Mouse (Mus musculus) stomach, embryonic 14.5 days (tissue): ENCODE measurements around the gene Zbp1. TPM values are rescaled to one million over a fixed set of nuclear protein-coding genes. Genes with fewer than 3 reads are reported as not detected.
A peak's percentile ranks its signal among the peaks of the same experiment; 100 is the strongest.

Source experiments
- ATAC-seq: fragments of 200-750 bp; cut with Nextera tagmentation; 2 replicates; pipeline ENCODE4 v1.8.0; 2017; ENCODE audit warnings: low read depth, moderate TSS enrichment; ENCODE audit not compliant: insufficient number of reproducible peaks, insufficient read depth, low FRiP score
- H3K27ac ChIP-seq: fragments of 300-500 bp; sonication (generic); 2 replicates; pipeline ENCODE4 v1.5.1; 2014; ENCODE audit warnings: mild to moderate bottlenecking, low read length, moderate library complexity, mixed read lengths
- H3K27me3 ChIP-seq: fragments of 300-500 bp; sonication (generic); 2 replicates; pipeline ENCODE4 v1.6.1; 2014; ENCODE audit warnings: low read length, control low read depth, mixed read lengths; ENCODE audit not compliant: control insufficient read depth, insufficient read depth
- H3K36me3 ChIP-seq: fragments of 300-500 bp; sonication (generic); 2 replicates; pipeline ENCODE4 v1.6.1; 2014; ENCODE audit warnings: mild to moderate bottlenecking, control low read depth, low read length, moderate library complexity, mixed read lengths; ENCODE audit not compliant: control insufficient read depth, insufficient read depth
- H3K4me1 ChIP-seq: fragments of 300-500 bp; sonication (generic); 2 replicates; pipeline ENCODE4 v1.6.1; 2014; ENCODE audit warnings: low read length, control low read depth, mixed read lengths; ENCODE audit not compliant: control insufficient read depth, insufficient read depth
- H3K4me2 ChIP-seq: fragments of 300-500 bp; sonication (generic); replicated peaks from 2 replicates; pipeline ENCODE4 v1.6.1; 2014; ENCODE audit warnings: low read depth, low read length, control low read depth
- H3K4me3 ChIP-seq: fragments of 300-500 bp; sonication (generic); 2 replicates; pipeline ENCODE4 v1.5.1; 2014; ENCODE audit warnings: low read depth, low read length, control low read depth
- H3K9ac ChIP-seq: fragments of 300-500 bp; sonication (generic); replicated peaks from 2 replicates; pipeline ENCODE4 v1.6.1; 2014; ENCODE audit warnings: low read depth, mild to moderate bottlenecking, control low read depth, low read length, moderate library complexity, mixed read lengths
- H3K9me3 ChIP-seq: fragments of 300-500 bp; sonication (generic); 2 replicates; pipeline ENCODE4 v1.6.1; 2016; ENCODE audit warnings: low read depth, low read length, control low read depth; ENCODE audit not compliant: control insufficient read depth
- WGBS: fragments of 180-500 bp; shearing (Covaris S2); extraction: QIAGEN DNeasy Blood & Tissue Kit; methylation state at CpG from one replicate; pipeline ENCODE4 v1.1.7; 2014; 5-methylcytosine and 5-hydroxymethylcytosine counted together
- polyA plus RNA-seq: library from polyadenylated mRNA; unstranded; fragments of >200 nt; fragmentation: Nextera tagmentation; extraction: Ambion mirVana; gene quantifications from 2 replicates; pipeline ENCODE4 v1.2.1, GENCODE M21; 2014

Zbp1 gene
- polyA plus RNA-seq, 1 experiment from 2014 or later, result 0.91 TPM

DNA sequence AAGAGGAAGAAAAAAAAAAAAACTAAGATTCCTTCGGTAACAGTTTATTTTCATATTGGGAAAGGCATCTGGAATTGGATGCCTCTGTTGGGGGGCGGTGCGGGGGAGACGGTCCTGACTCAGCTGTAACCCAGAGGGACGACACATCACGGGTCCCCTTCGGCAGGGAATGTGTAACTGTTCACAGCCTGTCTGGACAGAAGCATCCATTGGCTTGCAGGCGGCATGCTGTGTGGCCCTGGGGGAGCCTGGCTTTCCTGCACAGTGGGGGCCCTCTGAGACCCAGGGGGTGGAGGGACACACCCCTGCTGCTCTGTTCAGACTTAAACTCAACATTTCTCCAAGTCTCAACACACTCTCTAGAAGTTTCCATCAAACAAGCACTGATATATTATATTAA is 8.1 kb upstream of the Zbp1 start:
- ATAC-seq, result no peak
- peaks cover 16% of the 10 kb centered on the region; the same call in 1 of the 2 replicates for H3K4me1 ChIP-seq
- no peaks in the 10 kb centered on the region for H3K27me3 ChIP-seq
- H3K4me3 ChIP-seq, result no peak overlapping the region
- WGBS, result 78% methylated on average over 8 of the region's 8 CpGs
- peak overlapping the region; percentile 27; the same call in 1 of the 2 replicates for H3K27ac ChIP-seq
- H3K9ac ChIP-seq, result no peak overlapping the region
- H3K9me3 ChIP-seq, result no peaks in the 10 kb centered on the region
- peaks cover 42% of the 10 kb centered on the region for H3K36me3 ChIP-seq
- no peak overlapping the region for H3K4me2 ChIP-seq

DNA sequence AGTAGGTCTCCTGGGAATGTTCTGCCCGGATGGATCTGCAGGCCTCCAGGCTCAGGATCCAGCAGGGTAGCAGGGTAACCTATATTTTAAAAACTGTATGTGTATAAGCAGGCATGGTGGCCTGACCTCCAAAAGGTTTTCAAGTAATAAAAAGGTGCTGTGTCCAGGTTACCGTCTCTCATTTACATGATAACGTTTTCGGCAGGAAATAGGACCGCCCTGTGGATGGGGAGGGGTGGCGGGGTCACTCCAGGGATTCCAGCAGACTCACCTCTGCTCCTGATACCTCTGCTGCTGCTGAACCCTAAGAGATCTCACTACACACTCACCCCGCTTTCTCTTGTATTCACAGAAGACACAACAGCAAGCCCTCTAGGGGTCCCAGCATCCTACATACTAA is 7.2 kb upstream of the Zbp1 start:
- no peaks in the 10 kb centered on the region for H3K27me3 ChIP-seq
- H3K4me3 ChIP-seq, result no peak overlapping the region
- peaks cover 16% of the 10 kb centered on the region; the same call in 1 of the 2 replicates for H3K4me1 ChIP-seq
- 82% methylated on average over 7 of the region's 7 CpGs for WGBS
- H3K9ac ChIP-seq, result no peak overlapping the region
- peaks cover 35% of the 10 kb centered on the region for H3K36me3 ChIP-seq
- no peaks in the 10 kb centered on the region for H3K9me3 ChIP-seq
- H3K4me2 ChIP-seq, result no peak overlapping the region
- no peak for ATAC-seq
- no peak overlapping the region; the same call in 1 of the 2 replicates for H3K27ac ChIP-seq

DNA sequence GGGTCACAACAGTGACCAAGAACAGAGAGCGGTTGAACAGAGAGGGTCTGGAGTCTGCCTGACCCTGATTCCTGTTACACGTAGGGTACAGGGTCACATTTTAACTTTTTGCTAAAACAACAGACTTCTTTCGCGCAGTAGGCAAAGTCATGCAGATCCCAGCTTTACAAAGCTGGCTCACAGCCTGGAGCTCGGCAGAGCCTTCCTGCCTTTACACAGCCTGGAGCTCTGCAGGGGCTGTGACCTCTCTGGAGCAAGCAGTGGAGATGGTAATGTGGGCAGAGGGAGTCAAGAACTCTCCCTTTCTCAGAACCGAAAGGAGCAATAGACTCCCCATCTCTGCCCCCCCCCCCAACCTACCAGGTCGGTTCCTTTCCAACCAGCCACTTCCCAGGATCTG is 6.1 kb upstream of the Zbp1 start:
- no peak for ATAC-seq
- H3K4me2 ChIP-seq, result no peak overlapping the region
- H3K9ac ChIP-seq, result no peak overlapping the region
- no peak overlapping the region for H3K4me3 ChIP-seq
- H3K27me3 ChIP-seq, result no peaks in the 10 kb centered on the region
- H3K36me3 ChIP-seq, result peaks cover 29% of the 10 kb centered on the region
- WGBS, result 50% methylated on average over 7 of the region's 7 CpGs
- no peaks in the 10 kb centered on the region for H3K9me3 ChIP-seq
- H3K4me1 ChIP-seq, result peaks cover 10% of the 10 kb centered on the region; the same call in 1 of the 2 replicates
- no peak overlapping the region for H3K27ac ChIP-seq

DNA sequence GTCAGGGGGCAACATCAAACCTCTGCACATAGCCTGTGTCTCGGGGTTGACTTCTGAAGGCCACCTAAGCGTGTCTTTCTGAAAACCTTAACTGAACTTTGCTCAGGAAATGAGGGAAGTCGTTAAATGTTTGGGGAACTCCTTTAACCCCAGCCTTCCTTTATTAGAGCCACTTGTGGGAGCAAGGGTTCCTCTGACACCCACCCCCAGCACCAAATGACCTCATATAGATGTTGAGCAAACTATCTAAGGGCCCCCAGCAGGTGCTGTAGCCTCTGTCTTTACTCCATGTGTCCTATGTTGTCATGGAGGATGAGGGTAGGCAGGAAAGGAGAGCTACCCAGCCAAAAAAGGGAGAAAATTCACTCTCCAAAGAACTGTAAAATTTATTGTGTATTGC is 5.4 kb upstream of the Zbp1 start:
- Histone ChIP-seq H3K4me1 (peaks cover 12% of the 10 kb centered on the region; the same call in 1 of the 2 replicates), H3K4me2 (no peak overlapping the region), H3K36me3 (peaks cover 23% of the 10 kb centered on the region), H3K9ac (no peak overlapping the region), H3K27me3 (no peaks in the 10 kb centered on the region), H3K27ac (no peak overlapping the region), H3K4me3 (no peak overlapping the region), H3K9me3 (no peaks in the 10 kb centered on the region)
- 64% methylated on average over 3 of the region's 3 CpGs for WGBS
- ATAC-seq, result no peak

DNA sequence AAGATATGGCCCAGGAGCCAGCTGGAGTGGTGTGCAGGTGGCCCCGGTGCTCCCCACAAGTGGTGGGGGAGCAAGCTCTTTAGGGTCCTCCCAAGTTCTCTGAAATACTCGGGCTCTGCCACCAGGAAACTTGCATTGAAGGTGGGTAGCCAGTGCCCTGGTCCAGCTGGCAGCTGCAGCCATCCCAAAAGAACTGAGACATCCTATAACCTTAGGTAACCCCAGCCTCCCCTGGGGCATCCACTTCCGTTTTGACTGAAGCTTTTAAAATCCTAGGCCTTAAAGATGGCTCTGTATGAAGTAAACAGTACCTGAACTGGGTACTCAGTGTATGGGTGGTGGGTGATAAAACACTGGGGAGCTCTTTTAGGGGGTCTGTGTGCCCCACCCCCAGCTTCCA is 4.8 kb upstream of the Zbp1 start:
- H3K4me2 ChIP-seq, result no peak overlapping the region
- H3K27me3 ChIP-seq, result no peaks in the 10 kb centered on the region
- H3K9ac ChIP-seq, result no peak overlapping the region
- no peaks in the 10 kb centered on the region for H3K9me3 ChIP-seq
- no peak for ATAC-seq
- no peak overlapping the region for H3K4me3 ChIP-seq
- 67% methylated on average over 3 of the region's 3 CpGs for WGBS
- H3K4me1 ChIP-seq, result peaks cover 12% of the 10 kb centered on the region; the same call in 1 of the 2 replicates
- no peak overlapping the region for H3K27ac ChIP-seq
- H3K36me3 ChIP-seq, result peaks cover 17% of the 10 kb centered on the region; the same call in 1 of the 2 replicates

DNA sequence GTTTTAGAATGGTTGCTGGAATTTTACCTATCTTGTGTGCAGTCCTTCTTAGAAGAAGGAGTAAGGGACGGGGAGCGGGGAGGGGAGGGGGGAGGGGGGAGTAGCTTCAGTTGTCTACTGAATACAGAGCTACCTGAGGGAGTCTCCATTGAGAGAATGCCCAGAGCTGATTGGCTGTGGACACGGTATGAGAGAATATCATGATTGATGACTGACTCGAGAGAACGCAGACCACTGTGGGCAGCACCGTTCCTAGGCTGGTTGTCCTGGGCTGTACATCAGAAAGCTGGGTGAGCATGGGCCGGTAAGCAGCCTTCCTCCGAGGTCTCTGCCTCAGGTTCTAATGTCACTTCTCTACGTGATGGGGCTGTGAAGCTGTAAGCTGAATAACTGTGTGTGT is 2.0 kb upstream of the Zbp1 start:
- Histone ChIP-seq H3K9me3 (no peaks in the 10 kb centered on the region), H3K9ac (no peak overlapping the region), H3K27ac (no peak overlapping the region), H3K4me2 (no peak overlapping the region), H3K4me1 (peaks cover 6% of the 10 kb centered on the region; the same call in 1 of the 2 replicates), H3K27me3 (no peaks in the 10 kb centered on the region), H3K36me3 (peaks cover 1% of the 10 kb centered on the region; the same call in 1 of the 2 replicates), H3K4me3 (no peak overlapping the region)
- WGBS, result 94% methylated on average over 9 of the region's 9 CpGs
- ATAC-seq, result no peak

DNA sequence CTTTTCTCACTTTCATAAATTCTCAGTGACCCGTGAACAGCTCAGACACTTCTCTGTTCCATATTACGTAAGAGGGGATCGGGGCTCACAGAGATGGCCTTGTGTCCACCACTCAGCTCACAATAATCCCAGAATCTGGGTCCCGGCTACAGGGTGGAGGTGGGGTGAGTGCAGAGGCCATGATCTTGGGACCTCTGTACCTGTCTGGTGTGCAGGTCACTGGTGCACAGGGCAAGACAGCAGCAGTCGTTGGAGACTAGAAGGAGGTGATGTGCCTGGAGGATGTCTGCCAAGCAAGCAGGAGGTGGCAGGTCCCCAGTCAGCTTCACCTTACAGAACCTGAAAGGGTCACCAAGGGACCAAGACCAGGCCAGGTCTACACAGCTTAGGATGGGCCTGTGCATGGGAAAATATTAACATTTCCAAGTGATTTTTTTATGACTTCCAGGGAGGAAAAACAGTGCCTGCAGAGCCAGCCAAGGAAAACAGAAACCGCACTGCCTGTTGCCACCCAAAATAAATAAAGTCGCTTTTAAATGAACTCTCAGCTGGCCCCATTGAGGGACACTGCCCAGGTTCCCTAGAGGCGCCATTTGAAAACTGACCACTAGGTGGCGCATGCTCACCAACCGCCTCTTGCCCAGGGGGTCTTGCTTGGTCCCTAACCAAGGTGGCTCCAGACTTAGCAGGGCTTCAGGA is 682 bp upstream of the Zbp1 start:
- H3K4me1 ChIP-seq, result 0 out of 2 replicates have a peak, but pooled peaks cover 2% of the 10 kb centered on the region
- no peak overlapping the region for H3K9ac ChIP-seq
- no peaks in the 10 kb centered on the region for H3K9me3 ChIP-seq
- H3K27ac ChIP-seq, result no peak overlapping the region
- no peaks in the 10 kb centered on the region for H3K27me3 ChIP-seq
- H3K4me3 ChIP-seq, result no peak overlapping the region
- no peak overlapping the region for H3K4me2 ChIP-seq
- no peaks in the 10 kb centered on the region for H3K36me3 ChIP-seq
- WGBS, result 45% methylated on average over 10 of the region's 10 CpGs
- no peak for ATAC-seq

DNA sequence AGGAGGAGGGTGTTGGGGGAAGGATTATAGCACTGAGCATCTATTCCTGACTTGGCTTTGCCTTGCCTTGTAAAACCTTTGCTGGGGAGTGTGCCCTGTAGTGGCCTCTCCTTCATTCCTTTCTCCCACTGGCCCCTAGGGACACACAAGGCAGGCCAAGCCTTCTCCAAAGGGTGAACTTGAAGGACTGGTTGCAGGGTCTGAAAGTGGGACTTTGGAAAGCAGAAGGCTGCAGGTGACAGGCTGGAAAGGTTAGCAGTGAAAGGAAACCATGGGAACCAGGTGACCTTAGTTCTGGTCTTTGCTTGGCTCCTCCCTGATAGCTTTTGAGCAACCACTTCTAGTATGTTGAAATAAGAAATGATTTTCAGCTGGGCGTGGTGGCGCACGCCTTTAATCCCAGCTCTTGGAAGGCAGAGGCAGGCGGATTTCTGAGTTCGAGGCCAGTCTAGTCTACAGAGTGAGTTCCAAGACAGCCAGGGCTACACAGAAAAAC is 912 bp downstream of the Zbp1 start:
- no peak for ATAC-seq

More for the DNA sequence above, 912 bp downstream of the Zbp1 start:
- no peaks in the 10 kb centered on the region for H3K27me3 ChIP-seq
- H3K9me3 ChIP-seq, result no peaks in the 10 kb centered on the region
- 0 out of 2 replicates have a peak, but pooled peaks cover 2% of the 10 kb centered on the region for H3K4me1 ChIP-seq
- no peak overlapping the region for H3K4me2 ChIP-seq
- H3K9ac ChIP-seq, result no peak overlapping the region
- no peak overlapping the region for H3K4me3 ChIP-seq
- H3K27ac ChIP-seq, result no peak overlapping the region
- no peaks in the 10 kb centered on the region for H3K36me3 ChIP-seq
- 91% methylated on average over 5 of the region's 5 CpGs for WGBS
